Comparison of ENCODE assay signal across 17 mouse cellular contexts in the genomic region with DNA sequence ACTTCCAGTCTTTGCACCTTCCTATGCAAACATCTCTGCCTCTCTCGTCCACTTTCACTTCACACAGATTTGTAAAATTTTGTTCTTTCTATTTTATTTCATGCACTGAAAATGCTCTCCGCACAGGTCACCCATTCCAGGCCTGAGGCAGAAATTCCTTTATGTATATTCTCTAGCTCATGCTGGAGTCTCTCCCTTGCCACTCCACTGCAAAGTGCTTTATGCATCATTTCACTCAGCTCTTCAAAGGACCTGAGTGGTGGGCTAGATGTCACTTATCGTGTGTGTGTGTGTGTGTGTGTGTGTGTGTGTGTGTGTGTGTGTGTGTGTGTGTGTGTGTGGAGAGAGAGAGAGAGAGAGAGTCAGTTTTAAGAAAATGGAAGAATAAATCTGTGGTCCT.
DNase-seq lines count a peak whose midpoint lies in the region; ATAC-seq and TF ChIP-seq lines count a peak whose summit lies in the region.
"Had no signal": no experiment of that assay in that cellular context is flagged by ENCODE, and none has a peak within 500 bp of the region (broad histone marks: within the 10 kb centered on the region; RNA-seq: fewer than 3 reads in every experiment).

No protein-coding gene starts in this region.

- H3K27ac ChIP-seq in heart, embryonic 14.5 days (replicated peaks in 1 of 2; ENCODE audit: control insufficient read depth in 1 of 2, insufficient read depth in 1 of 2, low read depth in 2 of 2, low read length in 2 of 2), result peak overlapping the region; percentile 93 to 98
- 0 out of 2 replicates have a peak overlapping the region, but pooled peaks have one; percentile 49 for H3K27ac ChIP-seq in kidney, embryonic 16.5 days (ENCODE audit: low read length)
- peak overlapping the region; percentile 95 for H3K27ac ChIP-seq in bone marrow macrophage, adult 2 months (ENCODE audit: insufficient read depth, low read depth, low read length)
- 0 out of 2 replicates have a peak overlapping the region, but pooled peaks have one; percentile 26 for H3K27ac ChIP-seq in brown adipose tissue, adult 24 weeks (replicated peaks; ENCODE audit: low read depth, low read length)
- H3K27ac ChIP-seq: embryonic facial prominence, embryonic 12.5 days; forebrain, embryonic 15.5 days; hindbrain, embryonic 13.5 days; limb, embryonic 15.5 days; liver, embryonic 15.5 days; neural tube, embryonic 12.5 days had no signal

- no peaks in the 10 kb centered on the region for H3K27me3 ChIP-seq in heart, embryonic 14.5 days (ENCODE audit: control insufficient read depth, insufficient read depth, low read length)
- H3K27me3 ChIP-seq in kidney, embryonic 16.5 days (ENCODE audit: insufficient read depth, low read length), result no peaks in the 10 kb centered on the region
- H3K27me3 ChIP-seq: embryonic facial prominence, embryonic 12.5 days; forebrain, embryonic 15.5 days; hindbrain, embryonic 13.5 days; limb, embryonic 15.5 days; liver, embryonic 15.5 days; neural tube, embryonic 12.5 days had no signal

- no peak for ATAC-seq in heart, embryonic 14.5 days (ENCODE audit: insufficient number of reproducible peaks, insufficient read depth, low FRiP score, low read depth)
- ATAC-seq in kidney, embryonic 16.5 days (ENCODE audit: low FRiP score, low TSS enrichment), result no peak
- ATAC-seq: forebrain, embryonic 15.5 days; inflammation-experienced regulatory T-cells, adult 6 months had no signal

- H3K36me3 ChIP-seq in heart, embryonic 14.5 days (ENCODE audit: control insufficient read depth, insufficient read depth, low read length), result no peaks in the 10 kb centered on the region
- H3K36me3 ChIP-seq in kidney, embryonic 16.5 days (ENCODE audit: insufficient read depth, low read length), result no peaks in the 10 kb centered on the region
- H3K36me3 ChIP-seq: embryonic facial prominence, embryonic 12.5 days; forebrain, embryonic 15.5 days; hindbrain, embryonic 13.5 days; limb, embryonic 15.5 days; liver, embryonic 15.5 days; neural tube, embryonic 12.5 days had no signal

- 0 out of 2 replicates have a peak, but pooled peaks cover 4% of the 10 kb centered on the region for H3K9me3 ChIP-seq in heart, embryonic 14.5 days (ENCODE audit: control insufficient read depth, low read length)
- H3K9me3 ChIP-seq in kidney, embryonic 16.5 days (ENCODE audit: low read length), result no peaks in the 10 kb centered on the region
- H3K9me3 ChIP-seq: embryonic facial prominence, embryonic 12.5 days; forebrain, embryonic 15.5 days; hindbrain, embryonic 13.5 days; limb, embryonic 15.5 days; liver, embryonic 15.5 days; neural tube, embryonic 12.5 days had no signal

- TF ChIP-seq POLR2A in bone marrow macrophage, adult 2 months (IDR thresholded peaks at IDR 0.05; ENCODE audit: borderline replicate concordance, low read depth, low read length), result no peak

- TF ChIP-seq CTCF in bone marrow macrophage, adult 2 months (IDR thresholded peaks at IDR 0.05; ENCODE audit: low read depth, low read length), result no peak

- no peak for DNase-seq in heart, postnatal 25 days (ENCODE audit: low spot score)
- no peak for DNase-seq in kidney, adult 8-10 months
- DNase-seq in MN1 (ENCODE audit: low spot score), result no peak
- DNase-seq: adrenal gland, adult 2 months; kidney, postnatal 10 days had no signal

- no peak overlapping the region for H3K4me2 ChIP-seq in heart, embryonic 14.5 days (ENCODE audit: low read length)
- H3K4me2 ChIP-seq in kidney, embryonic 16.5 days (replicated peaks; ENCODE audit: low read depth, low read length), result no peak overlapping the region
- H3K4me2 ChIP-seq: embryonic facial prominence, embryonic 12.5 days; forebrain, embryonic 15.5 days; hindbrain, embryonic 13.5 days; limb, embryonic 15.5 days; liver, embryonic 15.5 days; midbrain, embryonic 11.5 days; neural tube, embryonic 12.5 days had no signal

- H3K4me3 ChIP-seq in heart, embryonic 14.5 days (ENCODE audit: control insufficient read depth in 1 of 2, insufficient read depth in 1 of 2, low read depth in 1 of 2, low read length in 2 of 2), result no peak overlapping the region
- H3K4me3 ChIP-seq in kidney, embryonic 16.5 days (ENCODE audit: low read length), result no peak overlapping the region
- no peak overlapping the region for H3K4me3 ChIP-seq in bone marrow macrophage, adult 2 months (ENCODE audit: insufficient read depth, low read length)
- no peak overlapping the region for H3K4me3 ChIP-seq in brown adipose tissue, adult 24 weeks (ENCODE audit: insufficient read depth, low read depth, low read length)
- H3K4me3 ChIP-seq: embryonic facial prominence, embryonic 12.5 days; forebrain, embryonic 15.5 days; hindbrain, embryonic 13.5 days; limb, embryonic 15.5 days; liver, embryonic 15.5 days; neural tube, embryonic 12.5 days had no signal

- 57% methylated on average over 3 of the region's 3 CpGs for WGBS in heart, embryonic 14.5 days
- 57% methylated on average over 3 of the region's 3 CpGs for WGBS in kidney, embryonic 16.5 days

- peak overlapping the region; percentile 61 for H3K9ac ChIP-seq in heart, embryonic 14.5 days (ENCODE audit: low read length)
- H3K9ac ChIP-seq in kidney, embryonic 16.5 days (replicated peaks; ENCODE audit: low read length), result no peak overlapping the region
- H3K9ac ChIP-seq: embryonic facial prominence, embryonic 12.5 days; forebrain, embryonic 15.5 days; hindbrain, embryonic 13.5 days; limb, embryonic 15.5 days; liver, embryonic 15.5 days; neural tube, embryonic 12.5 days had no signal

- peaks cover 19 to 47% of the 10 kb centered on the region in 2 experiments for H3K4me1 ChIP-seq in heart, embryonic 14.5 days (ENCODE audit: control insufficient read depth in 2 of 2, insufficient read depth in 2 of 2, low read length in 2 of 2)
- H3K4me1 ChIP-seq in kidney, embryonic 16.5 days (ENCODE audit: insufficient read depth, low read length), result peaks cover 6% of the 10 kb centered on the region
- peaks cover 46% of the 10 kb centered on the region for H3K4me1 ChIP-seq in bone marrow macrophage, adult 2 months (ENCODE audit: control insufficient read depth, insufficient read depth, low read length)
- no peaks in the 10 kb centered on the region; the same call in 1 of the 2 replicates for H3K4me1 ChIP-seq in brown adipose tissue, adult 24 weeks (ENCODE audit: control insufficient read depth, insufficient read depth, insufficient read length, low read length)
- H3K4me1 ChIP-seq: embryonic facial prominence, embryonic 12.5 days; liver, embryonic 15.5 days; neural tube, embryonic 12.5 days had no signal

- intact Hi-C loops in heart, postnatal 25 days (cut with DNase I), result loop anchor here (5.0 kb wide), 1 partner anchor 45 kb away; no protein-coding TSS in a partner anchor

Comparison
In these comparisons a context has a peak if more than half of its experiments do, and no peak if none do; other contexts are left out.
1. H3K27ac ChIP-seq: peak in every context shown above with its lines; median percentile 96 in heart, embryonic 14.5 days; 95 in bone marrow macrophage, adult 2 months; 49 in kidney, embryonic 16.5 days; 26 in brown adipose tissue, adult 24 weeks.